Mouse (Mus musculus): ENCODE data around the gene Ehf.

Ehf gene

GRCm38 (mm10) chr2:103303132-103303531 is at the start of gene Ehf:
Gene Ehf, minus strand, starts transcription at chr2:103303278.
- no peak for DNase-seq (ENCODE audit: low spot score)

GRCm38 (mm10) chr2:103347417-103347891 is 44.4 kb upstream of the Ehf start:
- peak; percentile 55 for DNase-seq (ENCODE audit: low spot score)

- no peak for DNase-seq (ENCODE audit: low spot score)
These were observed 43.7 kb upstream of the Ehf start for GRCm38 (mm10) chr2:103346751-103347289.

- peak; percentile 50 for DNase-seq (ENCODE audit: low spot score)
These were observed 40.5 kb upstream of the Ehf start for GRCm38 (mm10) chr2:103343611-103344010.

GRCm38 (mm10) chr2:103342123-103342522 is 39.0 kb upstream of the Ehf start:
- no peak for DNase-seq (ENCODE audit: low spot score)

- no peak for DNase-seq (ENCODE audit: low spot score)
These were observed 38.4 kb upstream of the Ehf start for GRCm38 (mm10) chr2:103341375-103341971.

- DNase-seq (ENCODE audit: low spot score): no peak
These were observed 35.6 kb upstream of the Ehf start for GRCm38 (mm10) chr2:103338706-103339105.

GRCm38 (mm10) chr2:103337370-103337769 is 34.3 kb upstream of the Ehf start:
- DNase-seq (ENCODE audit: low spot score): no peak

- no peak for DNase-seq (ENCODE audit: low spot score)
These were observed 33.5 kb upstream of the Ehf start for GRCm38 (mm10) chr2:103336621-103337020.

- DNase-seq (ENCODE audit: low spot score): no peak
These were observed 32.9 kb upstream of the Ehf start for GRCm38 (mm10) chr2:103336000-103336399.

- no peak for DNase-seq (ENCODE audit: low spot score)
These were observed 28.7 kb upstream of the Ehf start for GRCm38 (mm10) chr2:103331666-103332191.

- no peak for DNase-seq (ENCODE audit: low spot score)
These were observed 25.7 kb upstream of the Ehf start for GRCm38 (mm10) chr2:103328731-103329130.

GRCm38 (mm10) chr2:103325301-103326048 is 22.4 kb upstream of the Ehf start:
- peak; percentile 58 for DNase-seq (ENCODE audit: low spot score)

- no peak for DNase-seq (ENCODE audit: low spot score)
These were observed 21.2 kb upstream of the Ehf start for GRCm38 (mm10) chr2:103324320-103324719.

GRCm38 (mm10) chr2:103322171-103322570 is 19.1 kb upstream of the Ehf start:
- DNase-seq (ENCODE audit: low spot score): no peak

GRCm38 (mm10) chr2:103321638-103322037 is 18.6 kb upstream of the Ehf start:
- no peak for DNase-seq (ENCODE audit: low spot score)

- no peak for DNase-seq (ENCODE audit: low spot score)
These were observed 10.9 kb upstream of the Ehf start for GRCm38 (mm10) chr2:103314002-103314401.

- no peak for DNase-seq (ENCODE audit: low spot score)
These were observed 9.6 kb upstream of the Ehf start for GRCm38 (mm10) chr2:103312640-103313039.

GRCm38 (mm10) chr2:103310663-103311062 is 7.6 kb upstream of the Ehf start:
- DNase-seq (ENCODE audit: low spot score): no peak

GRCm38 (mm10) chr2:103306686-103307085 is 3.6 kb upstream of the Ehf start:
- DNase-seq (ENCODE audit: low spot score): no peak

- DNase-seq (ENCODE audit: low spot score): no peak
These were observed 409 bp downstream of the Ehf start for GRCm38 (mm10) chr2:103302669-103303068.

- DNase-seq (ENCODE audit: low spot score): no peak
These were observed 4.2 kb downstream of the Ehf start for GRCm38 (mm10) chr2:103298711-103299463.
